Mouse (Mus musculus) bone marrow macrophage, adult 2 months (primary cell): ENCODE measurements at regions not wholly inside any gene's neighbourhood (a gene's known extent, or its start where the extent isn't known, plus 50 kb on each side); places are given as distances from the start of the nearest gene placed in this dataset.

Source experiments
- CTCF ChIP-seq: IDR thresholded peaks from 2 replicates; pipeline ENCODE4 v1.5.1; 2012; ENCODE audit warnings: low read depth, mild to moderate bottlenecking, low read length, moderate library complexity
- POLR2A ChIP-seq: IDR thresholded peaks from 2 replicates; pipeline ENCODE4 v1.6.1; 2012; ENCODE audit warnings: mild to moderate bottlenecking, low read depth, low read length, borderline replicate concordance

DNA sequence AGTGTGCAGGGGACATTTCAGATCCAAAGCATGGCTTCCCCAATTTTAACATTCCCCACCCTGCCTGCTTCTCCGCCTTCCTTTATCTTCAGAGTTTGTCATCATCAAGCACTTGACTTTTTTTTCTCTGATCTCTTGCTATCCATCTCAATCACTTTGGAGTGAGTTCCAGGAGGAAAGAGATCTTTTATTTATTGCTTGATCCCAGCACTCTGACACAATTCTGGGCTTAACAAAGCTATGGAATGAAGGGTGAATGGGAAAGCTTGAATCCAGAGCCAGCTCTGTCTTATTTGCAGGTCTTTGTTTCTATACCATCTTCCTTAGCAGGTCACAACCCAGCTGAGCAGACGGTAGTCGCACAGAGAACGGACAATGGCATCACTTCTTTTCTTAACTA, 81.0 kb upstream of the Cpm start:
- no peak for TF ChIP-seq POLR2A
- no peak for TF ChIP-seq CTCF
